Mouse (Mus musculus) liver, postnatal 0 days (tissue): Measurements from ENCODE around the gene Sfswap.

ENCODE experiments used
- CTCF ChIP-seq: sonication (generic); IDR thresholded peaks from 2 replicates; pipeline ENCODE4 v1.5.1; 2016; ENCODE audit warnings: antibody characterized with exemption, low read depth
- EP300 ChIP-seq: IDR thresholded peaks from 2 replicates; pipeline ENCODE4 v1.6.1; 2016; ENCODE audit warnings: antibody characterized with exemption, low read depth, mild to moderate bottlenecking

DNA sequence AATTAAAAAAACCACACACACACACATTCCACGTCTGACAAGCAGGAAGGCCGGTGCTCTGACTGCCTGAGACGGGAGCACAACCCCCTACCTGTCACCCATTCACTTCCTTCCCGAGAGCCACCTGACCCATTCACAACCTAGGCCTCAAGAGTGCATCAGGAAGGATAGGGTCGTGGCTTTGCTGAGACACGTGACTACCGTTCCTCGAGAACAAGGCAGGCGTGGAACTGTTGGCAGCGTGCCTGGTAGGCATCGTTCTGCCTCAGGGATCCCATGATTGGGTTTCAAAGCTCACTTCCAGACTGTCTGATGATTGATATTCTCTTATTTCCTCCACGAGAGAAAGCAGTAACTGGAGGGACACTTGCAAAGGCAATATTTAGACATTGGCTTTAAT, 77.2 kb downstream of the Sfswap start:
- TF ChIP-seq CTCF, result no peak
- TF ChIP-seq EP300, result no peak
